Mouse (Mus musculus) limb, embryonic 13.5 days (tissue): ENCODE measurements at regions not wholly inside any gene's neighbourhood (a gene's known extent, or its start where the extent isn't known, plus 50 kb on each side); places are given as distances from the start of the nearest gene placed in this dataset.

ENCODE experiments used
- ATAC-seq: fragments of 200-750 bp; cut with Nextera tagmentation; 2 replicates; pipeline ENCODE4 v1.8.0; 2017; ENCODE audit warnings: low read depth, moderate number of reproducible peaks, moderate TSS enrichment; ENCODE audit not compliant: low FRiP score
- H3K27ac ChIP-seq: fragments of 300-500 bp; sonication (generic); 2 replicates; pipeline ENCODE4 v1.5.1; 2015; ENCODE audit warnings: inconsistent platforms, mild to moderate bottlenecking, moderate library complexity
- H3K27me3 ChIP-seq: fragments of 300-500 bp; sonication (generic); 2 replicates; pipeline ENCODE4 v1.6.1; 2015; ENCODE audit warnings: mild to moderate bottlenecking, inconsistent platforms
- H3K36me3 ChIP-seq: fragments of 300-500 bp; sonication (generic); 2 replicates; pipeline ENCODE4 v1.6.1; 2015; ENCODE audit warnings: inconsistent platforms, mild to moderate bottlenecking, moderate library complexity
- H3K4me1 ChIP-seq: fragments of 300-500 bp; sonication (generic); 2 replicates; pipeline ENCODE4 v1.6.1; 2015; ENCODE audit warnings: inconsistent platforms
- H3K4me2 ChIP-seq: fragments of 300-500 bp; sonication (generic); replicated peaks from 2 replicates; pipeline ENCODE4 v1.6.1; 2015; ENCODE audit warnings: inconsistent platforms, mild to moderate bottlenecking, moderate library complexity
- H3K4me3 ChIP-seq: fragments of 300-500 bp; sonication (generic); 2 replicates; pipeline ENCODE4 v1.5.1; 2015; ENCODE audit warnings: moderate library complexity, mild to moderate bottlenecking, inconsistent platforms
- H3K9ac ChIP-seq: fragments of 300-500 bp; sonication (generic); 2 replicates; pipeline ENCODE4 v1.6.1; 2015; ENCODE audit warnings: mild to moderate bottlenecking, inconsistent platforms
- H3K9me3 ChIP-seq: fragments of 300-500 bp; sonication (generic); 2 replicates; pipeline ENCODE4 v1.6.1; 2016; ENCODE audit warnings: inconsistent platforms
- WGBS: fragments of 180-500 bp; shearing (Covaris S2); methylation state at CpG from one replicate; pipeline ENCODE4 v1.1.7; 2015; 5-methylcytosine and 5-hydroxymethylcytosine counted together

GRCm38 (mm10) chr19:45310291-45310881, 53.1 kb upstream of the Btrc start:
- H3K27me3 ChIP-seq = peaks cover 60% of the 10 kb centered on the region
- WGBS = 34% methylated on average over 5 of the region's 5 CpGs
- ATAC-seq = peak; percentile 15; the same call in 1 of the 2 replicates
- H3K9me3 ChIP-seq = no peaks in the 10 kb centered on the region
- H3K36me3 ChIP-seq = no peaks in the 10 kb centered on the region
- no peak overlapping the region for H3K27ac ChIP-seq
- H3K9ac ChIP-seq = peak overlapping the region; percentile 45
- peak overlapping the region; percentile 31 for H3K4me3 ChIP-seq
- H3K4me1 ChIP-seq = peaks cover 19% of the 10 kb centered on the region; the same call in 1 of the 2 replicates
- peak overlapping the region; percentile 61 for H3K4me2 ChIP-seq

- WGBS = 13% methylated on average over 15 of the region's 15 CpGs
- Histone ChIP-seq H3K4me2 (peak overlapping the region; percentile 61), H3K9ac (peak overlapping the region; percentile 45), H3K9me3 (no peaks in the 10 kb centered on the region), H3K27me3 (peaks cover 53% of the 10 kb centered on the region), H3K4me3 (peak overlapping the region; percentile 31), H3K4me1 (peaks cover 19% of the 10 kb centered on the region; the same call in 1 of the 2 replicates), H3K27ac (no peak overlapping the region), H3K36me3 (no peaks in the 10 kb centered on the region)
- ATAC-seq = peak; percentile 51; the same call in 1 of the 2 replicates
Measured at GRCm38 (mm10) chr19:45310944-45311603, 52.5 kb upstream of the Btrc start.

GRCm38 (mm10) chr19:45311831-45312537, 51.5 kb upstream of the Btrc start:
- H3K4me2 ChIP-seq = no peak overlapping the region
- ATAC-seq = no peak
- 71% methylated on average over 19 of the region's 19 CpGs for WGBS
- H3K27me3 ChIP-seq = peaks cover 44% of the 10 kb centered on the region
- no peak overlapping the region for H3K27ac ChIP-seq
- H3K36me3 ChIP-seq = no peaks in the 10 kb centered on the region
- peaks cover 19% of the 10 kb centered on the region; the same call in 1 of the 2 replicates for H3K4me1 ChIP-seq
- no peaks in the 10 kb centered on the region for H3K9me3 ChIP-seq
- no peak overlapping the region for H3K4me3 ChIP-seq
- no peak overlapping the region for H3K9ac ChIP-seq

- peak; percentile 70 for ATAC-seq
- H3K27ac ChIP-seq = no peak overlapping the region
- H3K27me3 ChIP-seq = peaks cover 35% of the 10 kb centered on the region
- H3K4me1 ChIP-seq = peaks cover 26% of the 10 kb centered on the region
- H3K36me3 ChIP-seq = no peaks in the 10 kb centered on the region
- H3K9me3 ChIP-seq = no peaks in the 10 kb centered on the region
- H3K4me2 ChIP-seq = no peak overlapping the region
- H3K4me3 ChIP-seq = no peak overlapping the region
- WGBS = 19% methylated on average over 6 of the region's 6 CpGs
- no peak overlapping the region for H3K9ac ChIP-seq
Measured at GRCm38 (mm10) chr19:45312713-45313365, 50.7 kb upstream of the Btrc start.
